Mouse (Mus musculus) liver, embryonic 14.5 days (tissue): ENCODE results near the gene Med12l. TPM values are rescaled to one million over a fixed set of nuclear protein-coding genes. Genes with fewer than 3 reads are reported as not detected.

Experiments used
- ATAC-seq: fragments of 200-750 bp; cut with Nextera tagmentation; 2 replicates; pipeline ENCODE4 v1.8.0; 2017; ENCODE audit warnings: moderate number of reproducible peaks, mild to moderate bottlenecking, moderate library complexity; ENCODE audit not compliant: insufficient read depth
- DNase-seq, 3 experiments: peaks; one replicate each; pipeline ENCODE4 v3.0.0-alpha.2; 2012 to 2013; ENCODE audit warnings: low read depth in 3 of 3, low spot score in 3 of 3
- H3K27ac ChIP-seq: fragments of 300-500 bp; sonication (generic); 2 replicates; pipeline ENCODE4 v1.5.1; 2014; ENCODE audit warnings: moderate library complexity, mild to moderate bottlenecking, control low read depth, inconsistent platforms
- H3K27me3 ChIP-seq: fragments of 300-500 bp; sonication (generic); 2 replicates; pipeline ENCODE4 v1.6.1; 2014; ENCODE audit warnings: mild to moderate bottlenecking, low read length, moderate library complexity; ENCODE audit not compliant: control insufficient read depth, insufficient read depth
- H3K36me3 ChIP-seq: fragments of 300-500 bp; sonication (generic); replicated peaks from 2 replicates; pipeline ENCODE4 v1.6.1; 2014; ENCODE audit warnings: low read depth; ENCODE audit not compliant: control insufficient read depth, insufficient read depth
- H3K4me1 ChIP-seq, 2 experiments: fragments of 200-500 bp in 1 of 2; fragments of 300-500 bp in 1 of 2; sonication (generic) in 1 of 2; replicated peaks; 2 replicates each; pipeline ENCODE4 v1.6.1; 2012 to 2014; ENCODE audit warnings: antibody characterized with exemption in 1 of 2, inconsistent platforms in 1 of 2, low read length in 1 of 2; ENCODE audit not compliant: control insufficient read depth in 2 of 2, insufficient read depth in 2 of 2
- H3K4me2 ChIP-seq: fragments of 300-500 bp; sonication (generic); 2 replicates; pipeline ENCODE4 v1.6.1; 2014; ENCODE audit warnings: low read depth, mild to moderate bottlenecking, control low read depth, moderate library complexity
- H3K4me3 ChIP-seq, 2 experiments: fragments of 200-500 bp in 1 of 2; fragments of 300-500 bp in 1 of 2; sonication (generic) in 1 of 2; 2 replicates each; pipeline ENCODE4 v1.5.1; 2012 to 2014; ENCODE audit warnings: low read depth in 2 of 2, low read length in 2 of 2, mild to moderate bottlenecking in 2 of 2, control low read depth in 1 of 2, inconsistent platforms in 1 of 2, moderate library complexity in 1 of 2; ENCODE audit not compliant: insufficient read depth in 1 of 2
- H3K9ac ChIP-seq: fragments of 300-500 bp; sonication (generic); replicated peaks from 2 replicates; pipeline ENCODE4 v1.6.1; 2014; ENCODE audit warnings: mild to moderate bottlenecking, control low read depth, moderate library complexity
- H3K9me3 ChIP-seq: fragments of 300-500 bp; sonication (generic); 2 replicates; pipeline ENCODE4 v1.6.1; 2016; ENCODE audit warnings: low read length, mixed read lengths; ENCODE audit not compliant: control insufficient read depth
- CTCF ChIP-seq: IDR thresholded peaks from 2 replicates; pipeline ENCODE4 v1.5.1; 2016; ENCODE audit warnings: antibody characterized with exemption, low read depth, control low read depth
- EP300 ChIP-seq: IDR thresholded peaks from 2 replicates; pipeline ENCODE4 v1.6.1; 2016; ENCODE audit warnings: antibody characterized with exemption, low read depth
- WGBS: fragments of 180-500 bp; shearing (Covaris S2); extraction: QIAGEN DNeasy Blood & Tissue Kit; methylation state at CpG from one replicate; pipeline ENCODE4 v1.1.7; 2014; ENCODE audit not compliant: insufficient replicate concordance; 5-methylcytosine and 5-hydroxymethylcytosine counted together
- polyA plus RNA-seq, 2 experiments: library from polyadenylated mRNA; depleted of rRNA in 1 of 2; stranded (reverse) in 1 of 2; unstranded in 1 of 2; fragments of >200 nt; fragmentation: Nextera tagmentation in 1 of 2; extraction: Ambion mirVana in 1 of 2; gene quantifications; 2 replicates each; pipeline versions ENCODE4 v1.2.1 to v1.2.3; 2012 to 2014

Gene Med12l
- polyA plus RNA-seq, 2 experiments: 0.57 to 0.63 TPM

- no peak within 1 kb of the TSS for H3K4me3 ChIP-seq
- no peaks in the 10 kb centered on the region for H3K36me3 ChIP-seq
- H3K9me3 ChIP-seq: no peaks in the 10 kb centered on the region
- H3K9ac ChIP-seq: no peak within 1 kb of the TSS
- no peak within 1 kb of the TSS for H3K4me2 ChIP-seq
- no peak for TF ChIP-seq EP300
- no peak for TF ChIP-seq CTCF
- 73% methylated on average over 7 of the region's 7 CpGs for WGBS
- H3K27me3 ChIP-seq: no peaks in the 10 kb centered on the region
- H3K4me1 ChIP-seq: no peaks in the 10 kb centered on the region
- ATAC-seq (no peak), DNase-seq (no peak)
- H3K27ac ChIP-seq: no peak within 1 kb of the TSS
Observed at GRCm38 (mm10) chr3:59262704-59263103, 257.1 kb downstream of the Med12l start, which contains the start of gene P2ry12. P2ry12 (minus strand) TSS chr3:59262871.

GRCm38 (mm10) chr3:59263417-59263816 is 257.8 kb downstream of the Med12l start:
- no peak for DNase-seq
- H3K27ac ChIP-seq: no peak overlapping the region
- no peaks in the 10 kb centered on the region for H3K9me3 ChIP-seq
- WGBS: 67% methylated on average over 2 of the region's 2 CpGs
- H3K4me1 ChIP-seq: no peaks in the 10 kb centered on the region
- no peak for ATAC-seq
- H3K27me3 ChIP-seq: no peaks in the 10 kb centered on the region
- no peaks in the 10 kb centered on the region for H3K36me3 ChIP-seq
- no peak overlapping the region for H3K9ac ChIP-seq
- no peak overlapping the region for H3K4me2 ChIP-seq
- no peak overlapping the region for H3K4me3 ChIP-seq
- TF ChIP-seq CTCF (no peak), EP300 (no peak)

- TF ChIP-seq CTCF (no peak), EP300 (no peak)
- no peaks in the 10 kb centered on the region for H3K36me3 ChIP-seq
- H3K9ac ChIP-seq: no peak overlapping the region
- no peaks in the 10 kb centered on the region for H3K4me1 ChIP-seq
- DNase-seq (no peak), ATAC-seq (no peak)
- H3K27me3 ChIP-seq: no peaks in the 10 kb centered on the region
- no peak overlapping the region for H3K4me3 ChIP-seq
- 36% methylated on average over 3 of the region's 3 CpGs for WGBS
- no peaks in the 10 kb centered on the region for H3K9me3 ChIP-seq
- no peak overlapping the region for H3K4me2 ChIP-seq
- H3K27ac ChIP-seq: no peak overlapping the region
Observed at GRCm38 (mm10) chr3:59263988-59264387, 258.4 kb downstream of the Med12l start.

- DNase-seq (no peak), ATAC-seq (no peak)
- H3K9ac ChIP-seq: no peak overlapping the region
- H3K9me3 ChIP-seq: no peaks in the 10 kb centered on the region
- H3K27me3 ChIP-seq: no peaks in the 10 kb centered on the region
- H3K27ac ChIP-seq: no peak overlapping the region
- H3K36me3 ChIP-seq: no peaks in the 10 kb centered on the region
- H3K4me3 ChIP-seq: no peak overlapping the region
- H3K4me1 ChIP-seq: no peaks in the 10 kb centered on the region
- 68% methylated on average over 6 of the region's 6 CpGs for WGBS
- no peak for TF ChIP-seq EP300
- TF ChIP-seq CTCF: no peak
- no peak overlapping the region for H3K4me2 ChIP-seq
Observed at GRCm38 (mm10) chr3:59270811-59271210, 265.2 kb downstream of the Med12l start.

DNA sequence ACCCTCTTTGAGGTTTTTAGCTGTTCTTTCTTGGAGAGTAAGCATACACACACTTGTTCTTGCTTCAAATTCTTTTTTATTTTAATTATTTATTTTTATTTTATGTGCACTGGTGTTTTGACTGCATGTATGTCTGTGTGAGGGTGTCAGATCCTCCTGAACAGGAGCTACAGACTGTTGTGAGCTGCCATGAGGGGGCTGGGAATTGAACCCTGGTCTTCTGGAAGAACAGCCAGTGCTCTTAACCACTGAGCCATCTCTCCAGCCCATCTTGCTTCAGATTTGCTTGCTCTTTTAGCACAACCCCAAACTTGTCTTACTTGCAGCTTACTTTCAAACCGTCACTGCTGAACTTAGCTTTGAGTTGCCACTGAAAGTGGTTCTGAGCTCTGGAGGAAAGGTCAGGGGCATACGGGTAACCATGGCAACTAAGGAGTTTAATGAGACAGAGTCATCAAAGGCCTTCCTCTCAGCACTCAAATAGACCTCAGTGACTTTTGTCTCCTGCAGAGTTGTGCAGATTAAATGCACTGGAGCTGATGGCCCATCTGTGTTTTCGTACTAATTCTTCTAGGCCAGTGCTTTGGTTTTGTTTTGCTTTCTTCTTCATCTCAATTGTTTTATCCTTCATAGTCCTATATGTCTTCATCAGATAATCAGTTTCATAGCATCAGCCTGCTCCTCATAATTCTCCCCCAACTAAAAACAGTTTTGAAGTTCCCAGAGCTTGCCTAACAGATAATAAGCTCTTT is 272.1 kb downstream of the Med12l start:
- DNase-seq (no peak), ATAC-seq (no peak)
- 69% methylated on average over 3 of the region's 3 CpGs for WGBS
- H3K4me2 ChIP-seq: no peak overlapping the region
- no peaks in the 10 kb centered on the region for H3K36me3 ChIP-seq
- no peaks in the 10 kb centered on the region for H3K9me3 ChIP-seq
- no peak for TF ChIP-seq CTCF
- no peak for TF ChIP-seq EP300
- H3K9ac ChIP-seq: no peak overlapping the region
- no peaks in the 10 kb centered on the region for H3K4me1 ChIP-seq
- H3K27ac ChIP-seq: no peak overlapping the region
- H3K27me3 ChIP-seq: no peaks in the 10 kb centered on the region
- no peak overlapping the region for H3K4me3 ChIP-seq
